Mouse (Mus musculus): ENCODE measurements around the gene Plekhm2.
A peak's percentile ranks its signal among the peaks of the same experiment; 100 is the strongest.

Gene Plekhm2

GRCm38 (mm10) chr4:141664799-141665198, at the start of gene Plekhm2:
TSS of gene Plekhm2 (minus strand) at chr4:141664899.
- DNase-seq (ENCODE audit: low read depth, low spot score), result no peak

GRCm38 (mm10) chr4:141713598-141714142, 49.0 kb upstream of the Plekhm2 start:
- no peak for DNase-seq (ENCODE audit: low read depth, low spot score)

- no peak for DNase-seq (ENCODE audit: low read depth, low spot score)
These were observed 46.6 kb upstream of the Plekhm2 start for GRCm38 (mm10) chr4:141711250-141711649.

GRCm38 (mm10) chr4:141708971-141709370, 44.3 kb upstream of the Plekhm2 start:
- no peak for DNase-seq (ENCODE audit: low read depth, low spot score)

GRCm38 (mm10) chr4:141708005-141708404, 43.3 kb upstream of the Plekhm2 start:
- DNase-seq (ENCODE audit: low read depth, low spot score), result no peak

- no peak for DNase-seq (ENCODE audit: low read depth, low spot score)
These were observed 40.6 kb upstream of the Plekhm2 start for GRCm38 (mm10) chr4:141705331-141705730.

GRCm38 (mm10) chr4:141704625-141705024, 39.9 kb upstream of the Plekhm2 start:
- DNase-seq (ENCODE audit: low read depth, low spot score), result no peak

GRCm38 (mm10) chr4:141694719-141695118, 30.0 kb upstream of the Plekhm2 start:
- DNase-seq (ENCODE audit: low read depth, low spot score), result no peak

GRCm38 (mm10) chr4:141688505-141688904, 23.8 kb upstream of the Plekhm2 start:
- no peak for DNase-seq (ENCODE audit: low read depth, low spot score)

- DNase-seq (ENCODE audit: low read depth, low spot score), result no peak
These were observed 21.8 kb upstream of the Plekhm2 start for GRCm38 (mm10) chr4:141686525-141686924.

- no peak for DNase-seq (ENCODE audit: low read depth, low spot score)
These were observed 21.4 kb upstream of the Plekhm2 start for GRCm38 (mm10) chr4:141686093-141686492.

- DNase-seq (ENCODE audit: low read depth, low spot score), result no peak
These were observed 20.8 kb upstream of the Plekhm2 start, which contains the start of gene Rsc1a1 for GRCm38 (mm10) chr4:141685499-141685898. TSS of gene Rsc1a1 (minus strand) at chr4:141685599.

- no peak for DNase-seq (ENCODE audit: low read depth, low spot score)
These were observed 18.1 kb upstream of the Plekhm2 start for GRCm38 (mm10) chr4:141682706-141683230.

GRCm38 (mm10) chr4:141681767-141682166, 17.1 kb upstream of the Plekhm2 start:
- no peak for DNase-seq (ENCODE audit: low read depth, low spot score)

GRCm38 (mm10) chr4:141680892-141681291, 16.2 kb upstream of the Plekhm2 start:
- DNase-seq (ENCODE audit: low read depth, low spot score), result no peak

- DNase-seq (ENCODE audit: low read depth, low spot score), result no peak
These were observed 14.3 kb upstream of the Plekhm2 start for GRCm38 (mm10) chr4:141679016-141679415.

GRCm38 (mm10) chr4:141676462-141676979, 11.8 kb upstream of the Plekhm2 start:
- no peak for DNase-seq (ENCODE audit: low read depth, low spot score)

GRCm38 (mm10) chr4:141672325-141672724, 7.6 kb upstream of the Plekhm2 start:
- no peak for DNase-seq (ENCODE audit: low read depth, low spot score)

GRCm38 (mm10) chr4:141671389-141671788, 6.7 kb upstream of the Plekhm2 start:
- DNase-seq (ENCODE audit: low read depth, low spot score), result no peak

GRCm38 (mm10) chr4:141669898-141670712, 5.4 kb upstream of the Plekhm2 start:
- no peak for DNase-seq (ENCODE audit: low read depth, low spot score)

GRCm38 (mm10) chr4:141664011-141664745, 521 bp downstream of the Plekhm2 start:
- DNase-seq (ENCODE audit: low read depth, low spot score), result peak; percentile 81

All from CD4-positive, CD25-positive, alpha-beta regulatory T cell, adult 2 months (primary cell).